10 mouse cellular contexts compared by ENCODE assay signal in genomic region chr5:124449494-124449893, GRCm38 (mm10). TPM values are rescaled to one million over a fixed set of nuclear protein-coding genes. Genes with fewer than 3 reads are reported as not detected.
DNase-seq lines count a peak whose midpoint lies in the region; ATAC-seq and TF ChIP-seq lines count a peak whose summit lies in the region.
"Had no signal": no experiment of that assay in that cellular context is flagged by ENCODE, and none has a peak within 500 bp of the region (broad histone marks: within the 10 kb centered on the region; RNA-seq: fewer than 3 reads in every experiment).

No protein-coding gene starts in this region.

- H3K4me2 ChIP-seq in limb, embryonic 13.5 days (replicated peaks): no peak overlapping the region

- ATAC-seq in limb, embryonic 13.5 days (ENCODE audit: low FRiP score, low read depth): no peak

- intact Hi-C loops in gastrocnemius, adult 2 months (cut with DNase I): loop anchor here (2.0 kb wide), 1 partner anchor 25 kb away; no protein-coding TSS in a partner anchor
- intact Hi-C loops in gastrocnemius, postnatal 36 days (cut with DNase I): loop anchor here (2.0 kb wide), 1 partner anchor 29 kb away; the partner anchor contains the start of gene Rilpl2

- H3K27me3 ChIP-seq in limb, embryonic 13.5 days: no peaks in the 10 kb centered on the region

- no peak for TF ChIP-seq CTCF in gastrocnemius, adult 2 months (IDR thresholded peaks at IDR 0.05)

- peak overlapping the region; percentile 50 for H3K27ac ChIP-seq in gastrocnemius, adult 2 months
- no peak overlapping the region for H3K27ac ChIP-seq in limb, embryonic 13.5 days
- H3K27ac ChIP-seq: liver, embryonic 14.5 days had no signal

- WGBS in limb, embryonic 13.5 days: 67% methylated on average over 6 of the region's 6 CpGs

- H3K36me3 ChIP-seq in limb, embryonic 13.5 days: peaks cover 72% of the 10 kb centered on the region

- no peaks in the 10 kb centered on the region for H3K9me3 ChIP-seq in limb, embryonic 13.5 days

- H3K9ac ChIP-seq in limb, embryonic 13.5 days: 0 out of 2 replicates have a peak overlapping the region, but pooled peaks have one; percentile 39
- H3K9ac ChIP-seq: liver, embryonic 14.5 days had no signal

- peaks cover 31% of the 10 kb centered on the region for H3K4me1 ChIP-seq in limb, embryonic 13.5 days

- DNase-seq in gastrocnemius, adult 2 months: no peak
- DNase-seq in gastrocnemius, postnatal 36 days: no peak
- peak; percentile 43 for DNase-seq in lung, postnatal 36 days
- no peak for DNase-seq in lung, postnatal 4 days
- DNase-seq in kidney, postnatal 36 days: no peak
- no peak for DNase-seq in spleen, adult 18-20 months
- DNase-seq in right cerebral cortex, postnatal 25 days: no peak
- DNase-seq: cerebellum, adult 8-10 months had no signal

- H3K4me3 ChIP-seq in gastrocnemius, adult 2 months: peak overlapping the region; percentile 92
- H3K4me3 ChIP-seq in limb, embryonic 13.5 days: no peak overlapping the region

RNA-seq across cellular contexts. Expression of gene Kmt5a, which starts 9.8 kb away (rescaled TPM):
- total RNA-seq in gastrocnemius, adult 2 months (2021): 100 to 1,000 TPM; 178 to 229 TPM
- 100 to 1,000 TPM; 182 to 256 TPM for total RNA-seq in gastrocnemius, postnatal 36 days (2021)
- 36.0 and 37.6 TPM in 2 replicates for polyA plus RNA-seq in limb, embryonic 13.5 days (2015; fragmentation: Nextera tagmentation; extraction: Ambion mirVana)

RNA-seq across cellular contexts. Expression of gene Sbno1, which starts 23.7 kb away (rescaled TPM):
- 10 to 100 TPM; 43.2 to 49.2 TPM for total RNA-seq in gastrocnemius, adult 2 months (2021)
- 10 to 100 TPM; 35.4 to 40.5 TPM for total RNA-seq in gastrocnemius, postnatal 36 days (2021)
- polyA plus RNA-seq in limb, embryonic 13.5 days (2015; fragmentation: Nextera tagmentation; extraction: Ambion mirVana): 102 and 104 TPM in 2 replicates

RNA-seq across cellular contexts. Expression of gene Rilpl2, which starts 28.7 kb away (rescaled TPM):
- total RNA-seq in gastrocnemius, adult 2 months (2021): 1 to 10 TPM; 4.6 to 4.7 TPM
- 1 to 10 TPM; 3.6 to 4.9 TPM for total RNA-seq in gastrocnemius, postnatal 36 days (2021)
- 34.6 and 37.2 TPM in 2 replicates for polyA plus RNA-seq in limb, embryonic 13.5 days (2015; fragmentation: Nextera tagmentation; extraction: Ambion mirVana)

RNA-seq across cellular contexts. Expression of gene Snrnp35, which starts 33.4 kb away (rescaled TPM):
- total RNA-seq in gastrocnemius, adult 2 months (2021): 10 to 100 TPM; 27.7 to 33.1 TPM
- 10 to 100 TPM; 20.5 to 26.1 TPM for total RNA-seq in gastrocnemius, postnatal 36 days (2021)
- 24.3 and 28.2 TPM in 2 replicates for polyA plus RNA-seq in limb, embryonic 13.5 days (2015; fragmentation: Nextera tagmentation; extraction: Ambion mirVana)
